Mouse (Mus musculus) liver, embryonic 14.5 days (tissue): ENCODE results near the gene Ednra. TPM values are rescaled to one million over a fixed set of nuclear protein-coding genes. Genes with fewer than 3 reads are reported as not detected.

Source experiments
- ATAC-seq: fragments of 200-750 bp; cut with Nextera tagmentation; 2 replicates; pipeline ENCODE4 v1.8.0; 2017; ENCODE audit warnings: moderate number of reproducible peaks, mild to moderate bottlenecking, moderate library complexity; ENCODE audit not compliant: insufficient read depth
- DNase-seq, 3 experiments: peaks; one replicate each; pipeline ENCODE4 v3.0.0-alpha.2; 2012 to 2013; ENCODE audit warnings: low read depth in 3 of 3, low spot score in 3 of 3
- H3K27ac ChIP-seq: fragments of 300-500 bp; sonication (generic); 2 replicates; pipeline ENCODE4 v1.5.1; 2014; ENCODE audit warnings: moderate library complexity, mild to moderate bottlenecking, control low read depth, inconsistent platforms
- H3K27me3 ChIP-seq: fragments of 300-500 bp; sonication (generic); 2 replicates; pipeline ENCODE4 v1.6.1; 2014; ENCODE audit warnings: mild to moderate bottlenecking, low read length, moderate library complexity; ENCODE audit not compliant: control insufficient read depth, insufficient read depth
- H3K36me3 ChIP-seq: fragments of 300-500 bp; sonication (generic); replicated peaks from 2 replicates; pipeline ENCODE4 v1.6.1; 2014; ENCODE audit warnings: low read depth; ENCODE audit not compliant: control insufficient read depth, insufficient read depth
- H3K4me1 ChIP-seq, 2 experiments: fragments of 200-500 bp in 1 of 2; fragments of 300-500 bp in 1 of 2; sonication (generic) in 1 of 2; replicated peaks; 2 replicates each; pipeline ENCODE4 v1.6.1; 2012 to 2014; ENCODE audit warnings: antibody characterized with exemption in 1 of 2, inconsistent platforms in 1 of 2, low read length in 1 of 2; ENCODE audit not compliant: control insufficient read depth in 2 of 2, insufficient read depth in 2 of 2
- H3K4me2 ChIP-seq: fragments of 300-500 bp; sonication (generic); 2 replicates; pipeline ENCODE4 v1.6.1; 2014; ENCODE audit warnings: low read depth, mild to moderate bottlenecking, control low read depth, moderate library complexity
- H3K4me3 ChIP-seq, 2 experiments: fragments of 200-500 bp in 1 of 2; fragments of 300-500 bp in 1 of 2; sonication (generic) in 1 of 2; 2 replicates each; pipeline ENCODE4 v1.5.1; 2012 to 2014; ENCODE audit warnings: low read depth in 2 of 2, low read length in 2 of 2, mild to moderate bottlenecking in 2 of 2, control low read depth in 1 of 2, inconsistent platforms in 1 of 2, moderate library complexity in 1 of 2; ENCODE audit not compliant: insufficient read depth in 1 of 2
- H3K9ac ChIP-seq: fragments of 300-500 bp; sonication (generic); replicated peaks from 2 replicates; pipeline ENCODE4 v1.6.1; 2014; ENCODE audit warnings: mild to moderate bottlenecking, control low read depth, moderate library complexity
- H3K9me3 ChIP-seq: fragments of 300-500 bp; sonication (generic); 2 replicates; pipeline ENCODE4 v1.6.1; 2016; ENCODE audit warnings: low read length, mixed read lengths; ENCODE audit not compliant: control insufficient read depth
- CTCF ChIP-seq: IDR thresholded peaks from 2 replicates; pipeline ENCODE4 v1.5.1; 2016; ENCODE audit warnings: antibody characterized with exemption, low read depth, control low read depth
- EP300 ChIP-seq: IDR thresholded peaks from 2 replicates; pipeline ENCODE4 v1.6.1; 2016; ENCODE audit warnings: antibody characterized with exemption, low read depth
- WGBS: fragments of 180-500 bp; shearing (Covaris S2); extraction: QIAGEN DNeasy Blood & Tissue Kit; methylation state at CpG from one replicate; pipeline ENCODE4 v1.1.7; 2014; ENCODE audit not compliant: insufficient replicate concordance; 5-methylcytosine and 5-hydroxymethylcytosine counted together
- polyA plus RNA-seq, 2 experiments: library from polyadenylated mRNA; depleted of rRNA in 1 of 2; stranded (reverse) in 1 of 2; unstranded in 1 of 2; fragments of >200 nt; fragmentation: Nextera tagmentation in 1 of 2; extraction: Ambion mirVana in 1 of 2; gene quantifications; 2 replicates each; pipeline versions ENCODE4 v1.2.1 to v1.2.3; 2012 to 2014

Gene Ednra
- polyA plus RNA-seq, 2 experiments = 2.1 to 2.8 TPM

- TF ChIP-seq CTCF = no peak
- TF ChIP-seq EP300 = no peak
- Histone ChIP-seq H3K4me1 (no peaks in the 10 kb centered on the region), H3K4me2 (no peak overlapping the region), H3K27ac (no peak overlapping the region), H3K36me3 (no peaks in the 10 kb centered on the region), H3K4me3 (no peak overlapping the region), H3K27me3 (no peaks in the 10 kb centered on the region), H3K9ac (no peak overlapping the region), H3K9me3 (no peaks in the 10 kb centered on the region)
- ATAC-seq (no peak), DNase-seq (no peak)
- WGBS = 62% methylated on average over 3 of the region's 3 CpGs
Measured at GRCm38 (mm10) chr8:77752041-77752440, 27.8 kb upstream of the Ednra start.

- Histone ChIP-seq H3K4me3 (no peak overlapping the region), H3K36me3 (no peaks in the 10 kb centered on the region), H3K9me3 (no peaks in the 10 kb centered on the region), H3K9ac (no peak overlapping the region), H3K27me3 (no peaks in the 10 kb centered on the region), H3K27ac (no peak overlapping the region), H3K4me2 (no peak overlapping the region), H3K4me1 (no peaks in the 10 kb centered on the region)
- ATAC-seq (no peak), DNase-seq (no peak)
- no peak for TF ChIP-seq EP300
- no peak for TF ChIP-seq CTCF
- 49% methylated on average over 4 of the region's 4 CpGs for WGBS
Measured at GRCm38 (mm10) chr8:77750407-77750806, 26.1 kb upstream of the Ednra start.

GRCm38 (mm10) chr8:77744476-77744875, 20.2 kb upstream of the Ednra start:
- DNase-seq = no peak
- WGBS = 42% methylated on average over 3 of the region's 3 CpGs

GRCm38 (mm10) chr8:77742395-77742794, 18.1 kb upstream of the Ednra start:
- H3K4me2 ChIP-seq = no peak overlapping the region
- H3K4me1 ChIP-seq = 0 out of 4 replicates have a peak, but pooled peaks cover 0 to 2% of the 10 kb centered on the region in 2 experiments
- no peak overlapping the region for H3K27ac ChIP-seq
- no peak for DNase-seq
- ATAC-seq = no peak
- H3K9me3 ChIP-seq = no peaks in the 10 kb centered on the region
- no peak overlapping the region for H3K4me3 ChIP-seq
- no peaks in the 10 kb centered on the region for H3K36me3 ChIP-seq
- WGBS = 34% methylated on average over 3 of the region's 3 CpGs
- H3K9ac ChIP-seq = no peak overlapping the region
- TF ChIP-seq CTCF (no peak), EP300 (no peak)
- no peaks in the 10 kb centered on the region for H3K27me3 ChIP-seq

More at GRCm38 (mm10) chr8:77744476-77744875, 20.2 kb upstream of the Ednra start:
- H3K9ac ChIP-seq = no peak overlapping the region
- no peak overlapping the region for H3K4me3 ChIP-seq
- H3K4me1 ChIP-seq = 0 out of 4 replicates have a peak, but pooled peaks cover 0 to 2% of the 10 kb centered on the region in 2 experiments
- H3K27me3 ChIP-seq = no peaks in the 10 kb centered on the region
- H3K4me2 ChIP-seq = no peak overlapping the region
- H3K9me3 ChIP-seq = no peaks in the 10 kb centered on the region
- H3K27ac ChIP-seq = no peak overlapping the region
- ATAC-seq = no peak
- no peak for TF ChIP-seq CTCF
- TF ChIP-seq EP300 = no peak
- H3K36me3 ChIP-seq = no peaks in the 10 kb centered on the region

GRCm38 (mm10) chr8:77741050-77741777, 16.9 kb upstream of the Ednra start:
- ATAC-seq (no peak), DNase-seq (no peak)
- WGBS = 60% methylated on average over 6 of the region's 6 CpGs
- H3K4me3 ChIP-seq = no peak overlapping the region
- TF ChIP-seq EP300 = no peak
- TF ChIP-seq CTCF = no peak
- H3K4me2 ChIP-seq = no peak overlapping the region
- H3K9me3 ChIP-seq = no peaks in the 10 kb centered on the region
- H3K36me3 ChIP-seq = no peaks in the 10 kb centered on the region
- no peaks in the 10 kb centered on the region for H3K27me3 ChIP-seq
- 0 out of 4 replicates have a peak, but pooled peaks cover 0 to 2% of the 10 kb centered on the region in 2 experiments for H3K4me1 ChIP-seq
- H3K9ac ChIP-seq = no peak overlapping the region
- H3K27ac ChIP-seq = no peak overlapping the region
